Mouse (Mus musculus): ENCODE measurements around the gene Il1r1. TPM values are rescaled to one million over a fixed set of nuclear protein-coding genes. Genes with fewer than 3 reads are reported as not detected.

Gene Il1r1
- total and polyA plus RNA-seq, 2 experiments from 2014 or later, result 0.49 to 0.71 TPM

DNA sequence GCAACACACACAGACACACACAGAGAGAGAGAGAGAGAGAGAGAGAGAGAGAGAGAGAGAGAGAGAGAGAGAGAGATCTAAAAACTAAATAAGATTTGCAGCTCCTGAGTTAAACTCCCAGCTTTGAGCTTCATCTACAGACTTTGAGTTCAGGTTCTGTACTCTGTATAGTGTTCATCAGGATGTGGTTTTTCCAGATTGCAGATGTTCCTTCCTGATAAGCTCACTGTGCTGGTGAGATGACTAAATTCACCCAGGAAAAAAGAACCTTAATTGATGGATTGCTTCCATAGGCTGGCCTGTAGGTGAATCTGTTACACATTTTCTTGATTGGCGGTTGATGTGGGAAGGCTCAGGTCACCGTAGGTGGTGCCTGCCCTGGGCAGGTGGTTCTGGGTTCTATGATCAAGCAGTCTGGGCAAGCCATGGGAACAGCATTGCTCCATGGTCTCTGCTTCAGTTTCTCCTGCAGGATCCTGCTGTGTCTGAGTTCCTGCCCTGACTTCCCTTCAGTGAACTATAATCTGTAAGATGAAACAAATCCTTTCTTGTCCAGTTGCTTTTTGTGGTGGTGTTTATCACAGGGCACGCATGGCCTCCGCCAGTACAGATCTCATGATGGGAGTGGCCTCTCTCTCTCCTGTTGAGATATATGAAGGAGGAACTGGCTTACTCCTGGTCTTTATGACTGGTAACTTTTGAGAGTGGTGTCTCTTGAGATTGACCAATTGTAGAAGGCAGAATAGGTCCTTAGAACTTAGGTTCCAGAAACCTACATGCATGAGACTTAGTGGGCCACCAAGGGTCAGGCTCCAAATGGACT, 11.3 kb upstream of the Il1r1 start:
- ATAC-seq (ENCODE audit: low FRiP score) (no peak), DNase-seq (ENCODE audit: low spot score) (no peak)
- 87% methylated on average over 4 of the region's 4 CpGs for WGBS
- no peak overlapping the region for H3K27ac ChIP-seq (ENCODE audit: low read depth, low read length)
- no peaks in the 10 kb centered on the region for H3K9me3 ChIP-seq (ENCODE audit: low read length)
- no peak overlapping the region for H3K9ac ChIP-seq (replicated peaks; ENCODE audit: low read length, poor library complexity, severe bottlenecking)
- H3K4me3 ChIP-seq (ENCODE audit: low read depth, low read length), result no peak overlapping the region
- H3K4me1 ChIP-seq (ENCODE audit: insufficient read depth, low read length), result no peaks in the 10 kb centered on the region
- TF ChIP-seq CTCF (IDR thresholded peaks at IDR 0.05), result no peak
- H3K36me3 ChIP-seq (ENCODE audit: insufficient read depth, low read length), result no peaks in the 10 kb centered on the region
- H3K27me3 ChIP-seq (ENCODE audit: insufficient read depth, low read length), result no peaks in the 10 kb centered on the region
- H3K4me2 ChIP-seq (ENCODE audit: low read depth, low read length, poor library complexity, severe bottlenecking), result no peak overlapping the region

DNA sequence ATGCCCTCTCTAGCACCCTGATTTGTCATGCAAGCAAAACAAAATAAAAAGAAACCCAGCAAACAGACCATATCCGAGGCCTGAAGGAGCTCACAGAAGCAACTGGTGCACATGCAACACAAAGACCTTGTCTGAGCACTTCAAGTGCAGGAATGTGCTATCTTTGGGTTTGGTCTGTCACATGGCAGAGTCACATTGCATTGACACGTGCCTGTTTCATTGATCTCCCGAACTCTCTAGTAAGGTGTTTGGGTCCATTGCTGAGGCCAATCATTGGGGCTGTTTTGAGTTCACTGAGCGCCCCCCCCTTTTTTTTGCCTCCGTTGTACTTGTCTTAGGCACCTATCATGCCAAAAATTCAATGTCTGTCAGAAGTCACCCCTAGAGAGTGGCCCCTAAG, 7.4 kb upstream of the Il1r1 start:
- no peak for TF ChIP-seq CTCF (IDR thresholded peaks at IDR 0.05)
- no peak overlapping the region for H3K4me2 ChIP-seq (ENCODE audit: low read depth, low read length, poor library complexity, severe bottlenecking)
- no peaks in the 10 kb centered on the region for H3K27me3 ChIP-seq (ENCODE audit: insufficient read depth, low read length)
- no peak overlapping the region for H3K27ac ChIP-seq (ENCODE audit: low read depth, low read length)
- no peak overlapping the region for H3K9ac ChIP-seq (replicated peaks; ENCODE audit: low read length, poor library complexity, severe bottlenecking)
- H3K9me3 ChIP-seq (ENCODE audit: low read length), result 0 out of 2 replicates have a peak, but pooled peaks cover 2% of the 10 kb centered on the region
- H3K4me3 ChIP-seq (ENCODE audit: low read depth, low read length), result no peak overlapping the region
- no peaks in the 10 kb centered on the region for H3K4me1 ChIP-seq (ENCODE audit: insufficient read depth, low read length)
- no peak for ATAC-seq (ENCODE audit: low FRiP score)
- no peaks in the 10 kb centered on the region for H3K36me3 ChIP-seq (ENCODE audit: insufficient read depth, low read length)
- 88% methylated on average over 5 of the region's 5 CpGs for WGBS
- DNase-seq (ENCODE audit: low spot score), result no peak

DNA sequence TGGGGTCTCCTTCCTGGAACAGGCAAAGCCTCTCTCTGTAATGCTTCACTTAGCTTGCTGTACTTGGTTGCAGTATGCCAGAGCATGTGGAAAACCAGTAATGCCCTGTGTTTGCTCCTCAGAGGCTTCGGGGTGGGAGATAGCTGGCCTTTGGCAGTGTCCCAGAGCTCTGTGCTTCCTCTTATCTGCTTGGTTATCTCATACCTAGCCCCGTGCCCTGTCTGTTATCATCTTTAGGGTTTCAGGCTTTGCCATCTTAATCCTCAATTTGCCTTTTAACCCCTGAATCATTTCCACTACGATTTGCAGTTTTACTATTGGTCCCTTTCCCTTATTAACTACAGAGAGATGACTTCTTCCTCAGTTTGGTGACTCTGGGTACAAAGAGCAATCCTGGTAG, 6.3 kb upstream of the Il1r1 start:
- no peak overlapping the region for H3K4me2 ChIP-seq (ENCODE audit: low read depth, low read length, poor library complexity, severe bottlenecking)
- no peak for TF ChIP-seq CTCF (IDR thresholded peaks at IDR 0.05)
- 0 out of 2 replicates have a peak, but pooled peaks cover 2% of the 10 kb centered on the region for H3K9me3 ChIP-seq (ENCODE audit: low read length)

DNA sequence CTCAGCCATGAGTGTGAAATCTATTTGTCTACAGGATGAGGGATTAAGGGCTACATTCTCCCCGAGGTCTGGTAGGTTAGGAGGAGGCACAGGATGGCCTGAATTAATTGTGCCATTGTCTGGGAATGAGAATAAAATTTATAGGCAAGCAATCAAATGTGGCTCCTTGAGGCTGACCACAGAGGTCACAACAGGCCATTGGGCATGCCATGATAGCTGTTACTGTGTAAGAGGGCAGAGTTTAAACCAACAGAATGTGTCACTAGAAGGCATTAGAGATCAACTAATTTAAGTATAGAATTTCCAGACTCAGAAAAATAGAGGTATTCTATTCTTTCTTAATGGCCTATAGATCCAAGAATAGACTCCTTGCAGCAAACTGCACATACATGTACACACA, 4.3 kb upstream of the Il1r1 start:
- 0 out of 2 replicates have a peak, but pooled peaks cover 2% of the 10 kb centered on the region for H3K9me3 ChIP-seq (ENCODE audit: low read length)
- no peak for DNase-seq (ENCODE audit: low spot score)
- H3K36me3 ChIP-seq (ENCODE audit: insufficient read depth, low read length), result no peaks in the 10 kb centered on the region
- H3K27ac ChIP-seq (ENCODE audit: low read depth, low read length), result no peak overlapping the region
- no peak for TF ChIP-seq CTCF (IDR thresholded peaks at IDR 0.05)
- H3K27me3 ChIP-seq (ENCODE audit: insufficient read depth, low read length), result no peaks in the 10 kb centered on the region
- H3K4me2 ChIP-seq (ENCODE audit: low read depth, low read length, poor library complexity, severe bottlenecking), result no peak overlapping the region
- H3K9ac ChIP-seq (replicated peaks; ENCODE audit: low read length, poor library complexity, severe bottlenecking), result no peak overlapping the region
- H3K4me1 ChIP-seq (ENCODE audit: insufficient read depth, low read length), result no peaks in the 10 kb centered on the region
- no peak for ATAC-seq (ENCODE audit: low FRiP score)
- no peak overlapping the region for H3K4me3 ChIP-seq (ENCODE audit: low read depth, low read length)
- WGBS, result 38% methylated on average over 1 of the region's 1 CpGs

More for the DNA sequence above, 6.3 kb upstream of the Il1r1 start:
- no peaks in the 10 kb centered on the region for H3K36me3 ChIP-seq (ENCODE audit: insufficient read depth, low read length)
- no peak overlapping the region for H3K4me3 ChIP-seq (ENCODE audit: low read depth, low read length)
- H3K4me1 ChIP-seq (ENCODE audit: insufficient read depth, low read length), result no peaks in the 10 kb centered on the region
- 84% methylated on average over 3 of the region's 3 CpGs for WGBS
- H3K27me3 ChIP-seq (ENCODE audit: insufficient read depth, low read length), result no peaks in the 10 kb centered on the region
- H3K9ac ChIP-seq (replicated peaks; ENCODE audit: low read length, poor library complexity, severe bottlenecking), result no peak overlapping the region
- DNase-seq (ENCODE audit: low spot score), result no peak
- no peak overlapping the region for H3K27ac ChIP-seq (ENCODE audit: low read depth, low read length)
- no peak for ATAC-seq (ENCODE audit: low FRiP score)

DNA sequence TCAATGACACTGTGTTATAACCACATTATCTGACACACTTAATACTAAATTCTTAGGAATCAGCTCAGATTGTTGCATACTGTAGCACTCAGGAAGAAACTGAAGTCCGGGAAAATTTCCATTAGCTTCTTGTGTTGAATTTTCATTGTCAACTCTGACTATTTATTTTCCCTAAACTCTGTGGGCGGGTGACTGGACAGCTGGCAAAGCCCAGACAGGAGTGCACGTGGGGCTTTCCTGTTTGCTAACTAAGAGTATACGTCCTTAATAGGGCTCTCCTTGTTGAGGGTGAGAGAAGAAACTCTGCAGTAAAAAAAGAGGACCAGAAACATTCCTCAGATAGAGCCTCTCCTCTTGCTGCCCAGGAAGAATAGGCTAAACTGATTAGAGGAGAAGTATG, 3.0 kb upstream of the Il1r1 start:
- no peak overlapping the region for H3K9ac ChIP-seq (replicated peaks; ENCODE audit: low read length, poor library complexity, severe bottlenecking)
- no peaks in the 10 kb centered on the region for H3K27me3 ChIP-seq (ENCODE audit: insufficient read depth, low read length)
- 75% methylated on average over 4 of the region's 4 CpGs for WGBS
- no peak overlapping the region for H3K27ac ChIP-seq (ENCODE audit: low read depth, low read length)
- no peaks in the 10 kb centered on the region for H3K4me1 ChIP-seq (ENCODE audit: insufficient read depth, low read length)
- H3K9me3 ChIP-seq (ENCODE audit: low read length), result 0 out of 2 replicates have a peak, but pooled peaks cover 2% of the 10 kb centered on the region
- H3K36me3 ChIP-seq (ENCODE audit: insufficient read depth, low read length), result no peaks in the 10 kb centered on the region
- H3K4me3 ChIP-seq (ENCODE audit: low read depth, low read length), result no peak overlapping the region
- DNase-seq (ENCODE audit: low spot score) (no peak), ATAC-seq (ENCODE audit: low FRiP score) (no peak)
- no peak for TF ChIP-seq CTCF (IDR thresholded peaks at IDR 0.05)
- H3K4me2 ChIP-seq (ENCODE audit: low read depth, low read length, poor library complexity, severe bottlenecking), result no peak overlapping the region

DNA sequence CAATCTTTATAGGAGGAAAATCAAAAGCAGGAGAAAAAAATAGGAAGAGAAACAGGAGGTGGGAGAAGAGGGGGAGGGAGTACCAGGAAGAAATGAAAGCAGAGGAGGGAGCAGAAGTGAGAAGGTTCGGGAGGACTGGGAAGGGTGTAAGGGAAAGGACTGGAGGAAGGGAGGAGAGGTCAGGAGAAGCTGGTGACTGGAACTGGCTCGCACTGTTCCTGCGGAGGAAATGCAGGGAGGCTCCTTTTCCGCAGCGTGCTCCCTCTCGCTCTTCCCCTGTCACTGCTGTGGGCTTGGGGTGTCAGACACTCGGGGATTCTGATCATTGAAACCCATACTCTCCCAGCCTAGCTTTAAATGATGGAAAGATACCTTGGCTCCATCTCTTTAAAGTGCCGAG, 2.2 kb upstream of the Il1r1 start:
- DNase-seq (ENCODE audit: low spot score) (no peak), ATAC-seq (ENCODE audit: low FRiP score) (no peak)
- H3K36me3 ChIP-seq (ENCODE audit: insufficient read depth, low read length), result no peaks in the 10 kb centered on the region
- 0 out of 2 replicates have a peak, but pooled peaks cover 2% of the 10 kb centered on the region for H3K9me3 ChIP-seq (ENCODE audit: low read length)
- H3K4me3 ChIP-seq (ENCODE audit: low read depth, low read length), result no peak overlapping the region
- H3K9ac ChIP-seq (replicated peaks; ENCODE audit: low read length, poor library complexity, severe bottlenecking), result no peak overlapping the region
- 84% methylated on average over 8 of the region's 8 CpGs for WGBS
- no peak for TF ChIP-seq CTCF (IDR thresholded peaks at IDR 0.05)
- no peak overlapping the region for H3K4me2 ChIP-seq (ENCODE audit: low read depth, low read length, poor library complexity, severe bottlenecking)
- no peaks in the 10 kb centered on the region for H3K4me1 ChIP-seq (ENCODE audit: insufficient read depth, low read length)
- no peak overlapping the region for H3K27ac ChIP-seq (ENCODE audit: low read depth, low read length)
- H3K27me3 ChIP-seq (ENCODE audit: insufficient read depth, low read length), result no peaks in the 10 kb centered on the region

All from midbrain, postnatal 0 days (tissue).